Mouse (Mus musculus): ENCODE results near the gene Cdr2. TPM values are rescaled to one million over a fixed set of nuclear protein-coding genes. Genes with fewer than 3 reads are reported as not detected.
"Not testable (repeated sequence)": the region's sequence is repeated elsewhere in the genome, so short reads cannot be mapped to it uniquely, and the experiment has no call there.

Gene Cdr2
- total and polyA plus RNA-seq, 3 experiments, result 15.8 to 17.4 TPM; not detected in 1

- TF ChIP-seq ELF1 (IDR thresholded peaks at IDR 0.05; ENCODE audit: low read depth, low read length) (peak; percentile 58), ZMIZ1 (IDR thresholded peaks at IDR 0.05; ENCODE audit: low read depth, low read length) (peak; percentile 94), GABPA (IDR thresholded peaks at IDR 0.05; ENCODE audit: low read depth, low read length) (no peak)
These were observed at the start of gene Cdr2, which contains the start of gene Mfsd13b (continued) for GRCm38 (mm10) chr7:120982200-120982841.

- peak; percentile 56 for TF ChIP-seq GATA1 (IDR thresholded peaks at IDR 0.05; ENCODE audit: low read depth, low read length)
- peak in 1 of 2 experiments; percentile 59; a peak in 2 of 4 replicates for TF ChIP-seq EP300 (IDR thresholded peaks at IDR 0.05; ENCODE audit: low read depth in 1 of 2, low read length in 2 of 2)
- TF ChIP-seq TAL1 (IDR thresholded peaks at IDR 0.05; ENCODE audit: low read length), result peak; percentile 17; the same call in 1 of the 2 replicates
- not testable (repeated sequence) for H3K27me3 ChIP-seq (ENCODE audit: control insufficient read depth in 1 of 2, insufficient read depth in 2 of 2, low read length in 2 of 2); DNase-seq (ENCODE audit: low read depth, low spot score); H3K9me3 ChIP-seq (replicated peaks; ENCODE audit: insufficient read depth, low read length); H3K79me2 ChIP-seq (ENCODE audit: control insufficient read depth, insufficient read depth, low read length, poor library complexity); H3K4me3 ChIP-seq (ENCODE audit: control insufficient read depth in 1 of 2, insufficient read depth in 1 of 2, low read depth in 2 of 2, low read length in 2 of 2)
- Histone ChIP-seq H3K9ac (ENCODE audit: control insufficient read depth, low read depth, low read length, poor library complexity, severe bottlenecking) (peak overlapping the region; percentile 23), H3K27ac (ENCODE audit: control insufficient read depth, low read depth, low read length) (peak overlapping the region; percentile 69), H3K36me3 (ENCODE audit: control insufficient read depth in 1 of 2, insufficient read depth in 2 of 2, low read length in 2 of 2) (peaks cover 0 to 32% of the 10 kb centered on the region in 2 experiments; a peak in 2 of 4 replicates), H3K4me1 (ENCODE audit: control insufficient read depth in 1 of 2, insufficient read depth in 2 of 2, low read length in 2 of 2) (peaks cover 12 to 24% of the 10 kb centered on the region in 2 experiments)
These were observed 47.8 kb upstream of the Cdr2 start for GRCm38 (mm10) chr7:121029947-121030346.

GRCm38 (mm10) chr7:121026300-121026699 lies 44.2 kb upstream of the Cdr2 start:
- Histone ChIP-seq H3K27ac (ENCODE audit: control insufficient read depth, low read depth, low read length) (no peak overlapping the region), H3K9ac (ENCODE audit: control insufficient read depth, low read depth, low read length, poor library complexity, severe bottlenecking) (no peak overlapping the region), H3K79me2 (ENCODE audit: control insufficient read depth, insufficient read depth, low read length, poor library complexity) (no peaks in the 10 kb centered on the region), H3K36me3 (ENCODE audit: control insufficient read depth in 1 of 2, insufficient read depth in 2 of 2, low read length in 2 of 2) (peaks cover 0 to 31% of the 10 kb centered on the region in 2 experiments; a peak in 2 of 4 replicates), H3K9me3 (replicated peaks; ENCODE audit: insufficient read depth, low read length) (no peaks in the 10 kb centered on the region), H3K27me3 (ENCODE audit: control insufficient read depth in 1 of 2, insufficient read depth in 2 of 2, low read length in 2 of 2) (no peaks in the 10 kb centered on the region), H3K4me1 (ENCODE audit: control insufficient read depth in 1 of 2, insufficient read depth in 2 of 2, low read length in 2 of 2) (peaks cover 8 to 23% of the 10 kb centered on the region in 2 experiments), H3K4me3 (ENCODE audit: control insufficient read depth in 1 of 2, insufficient read depth in 1 of 2, low read depth in 2 of 2, low read length in 2 of 2) (no peak overlapping the region; a peak in 1 of 4 replicates)
- no peak for DNase-seq (ENCODE audit: low read depth, low spot score)
- TF ChIP-seq POLR2A (IDR thresholded peaks at IDR 0.05; ENCODE audit: control insufficient read depth in 1 of 2, insufficient read depth in 1 of 2, low read depth in 1 of 2, low read length in 2 of 2, poor library complexity in 1 of 2) (no peak), MAX (IDR thresholded peaks at IDR 0.05; ENCODE audit: low read length) (no peak), ZKSCAN1 (IDR thresholded peaks at IDR 0.05; ENCODE audit: low read depth, low read length) (no peak), BHLHE40 (IDR thresholded peaks at IDR 0.05; ENCODE audit: borderline replicate concordance, low read depth, low read length) (no peak), MXI1 (IDR thresholded peaks at IDR 0.05; ENCODE audit: low read depth, low read length) (no peak), NELFE (IDR thresholded peaks at IDR 0.05; ENCODE audit: low read depth, low read length) (no peak), SIN3A (IDR thresholded peaks at IDR 0.05; ENCODE audit: low read length) (no peak), MAZ (IDR thresholded peaks at IDR 0.05; ENCODE audit: low read depth, low read length) (no peak), POLR2AphosphoS2 (IDR thresholded peaks at IDR 0.05; ENCODE audit: low read length) (no peak), NRF1 (IDR thresholded peaks at IDR 0.05; ENCODE audit: insufficient read depth, low read depth, low read length, poor library complexity, severe bottlenecking) (no peak), CHD2 (IDR thresholded peaks at IDR 0.05; ENCODE audit: low read length) (no peak), GATA1 (IDR thresholded peaks at IDR 0.05; ENCODE audit: low read depth, low read length) (no peak), POLR2AphosphoS5 (IDR thresholded peaks at IDR 0.05; ENCODE audit: borderline replicate concordance, low read depth, low read length) (no peak), TAL1 (IDR thresholded peaks at IDR 0.05; ENCODE audit: low read length) (no peak), MYB (IDR thresholded peaks at IDR 0.05; ENCODE audit: low read depth, low read length) (no peak)
